Mouse (Mus musculus) CD4-positive helper T cell, adult 2 months (primary cell): ENCODE results near the gene Cd200.

Experiments used
- DNase-seq: peaks from one replicate; pipeline ENCODE4 v3.0.0-alpha.2; 2012; ENCODE audit warnings: low read depth, missing footprints, low spot score

Cd200 gene

GRCm38 (mm10) chr16:45334891-45335290, 74.0 kb downstream of the Cd200 start:
- no peak for DNase-seq

GRCm38 (mm10) chr16:45334376-45334765, 74.5 kb downstream of the Cd200 start:
- DNase-seq = no peak

- DNase-seq = no peak
These were observed 75.0 kb downstream of the Cd200 start for GRCm38 (mm10) chr16:45333678-45334375.

- no peak for DNase-seq
These were observed 76.3 kb downstream of the Cd200 start for GRCm38 (mm10) chr16:45332591-45332990.
